Mouse (Mus musculus) midbrain, embryonic 13.5 days (tissue): Measurements from ENCODE around the gene Fbxl16. TPM values are rescaled to one million over a fixed set of nuclear protein-coding genes. Genes with fewer than 3 reads are reported as not detected.
A peak's percentile ranks its signal among the peaks of the same experiment; 100 is the strongest.

Source experiments
- ATAC-seq: fragments of 200-750 bp; cut with Nextera tagmentation; 2 replicates; pipeline ENCODE4 v1.8.0; 2017; ENCODE audit warnings: mild to moderate bottlenecking, moderate TSS enrichment, moderate library complexity
- H3K27ac ChIP-seq: fragments of 300-500 bp; sonication (generic); 2 replicates; pipeline ENCODE4 v1.5.1; 2015; ENCODE audit warnings: inconsistent platforms, mild to moderate bottlenecking, moderate library complexity
- H3K27me3 ChIP-seq: fragments of 300-500 bp; sonication (generic); 2 replicates; pipeline ENCODE4 v1.6.1; 2015; ENCODE audit warnings: mild to moderate bottlenecking, inconsistent platforms
- H3K36me3 ChIP-seq: fragments of 300-500 bp; sonication (generic); 2 replicates; pipeline ENCODE4 v1.6.1; 2015; ENCODE audit warnings: mild to moderate bottlenecking, inconsistent platforms
- H3K4me1 ChIP-seq: fragments of 300-500 bp; sonication (generic); replicated peaks from 2 replicates; pipeline ENCODE4 v1.6.1; 2015; ENCODE audit warnings: inconsistent platforms
- H3K4me2 ChIP-seq: fragments of 300-500 bp; sonication (generic); replicated peaks from 2 replicates; pipeline ENCODE4 v1.6.1; 2015; ENCODE audit warnings: moderate library complexity, mild to moderate bottlenecking, inconsistent platforms
- H3K4me3 ChIP-seq: fragments of 300-500 bp; sonication (generic); replicated peaks from 2 replicates; pipeline ENCODE4 v1.5.1; 2015; ENCODE audit warnings: mild to moderate bottlenecking, inconsistent platforms
- H3K9ac ChIP-seq: fragments of 300-500 bp; sonication (generic); replicated peaks from 2 replicates; pipeline ENCODE4 v1.6.1; 2015; ENCODE audit warnings: mild to moderate bottlenecking, inconsistent platforms
- H3K9me3 ChIP-seq: fragments of 300-500 bp; sonication (generic); 2 replicates; pipeline ENCODE4 v1.6.1; 2016; ENCODE audit warnings: mild to moderate bottlenecking, inconsistent platforms
- WGBS: fragments of 180-500 bp; shearing (Covaris S2); methylation state at CpG from one replicate; pipeline ENCODE4 v1.1.7; 2015; 5-methylcytosine and 5-hydroxymethylcytosine counted together
- polyA plus RNA-seq: library from polyadenylated mRNA; unstranded; fragments of >200 nt; fragmentation: Nextera tagmentation; extraction: Ambion mirVana; gene quantifications from 2 replicates; pipeline ENCODE4 v1.2.1, GENCODE M21; 2015

The Fbxl16 gene
- polyA plus RNA-seq, 1 experiment from 2014 or later = 35.2 TPM

DNA sequence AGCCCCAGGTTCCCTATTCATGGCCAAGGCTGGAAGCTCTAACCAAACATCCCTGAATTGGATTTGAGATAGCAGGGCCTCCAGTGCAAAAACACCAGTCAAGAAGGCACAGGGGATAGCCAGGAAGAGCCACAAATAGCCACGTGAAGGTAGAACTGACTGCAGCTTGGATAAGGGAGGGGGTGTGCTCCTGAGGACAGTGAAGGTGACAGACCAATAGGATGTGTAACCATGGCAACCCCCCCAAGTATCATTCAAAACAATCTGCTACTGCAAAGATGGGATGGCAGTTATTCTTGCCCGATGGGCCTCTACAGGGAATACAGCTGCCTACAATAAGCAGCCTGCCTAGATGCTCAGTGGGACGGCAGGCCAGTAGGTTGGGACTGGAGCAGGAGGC is 28.6 kb downstream of the Fbxl16 start:
- peaks cover 52% of the 10 kb centered on the region for H3K4me1 ChIP-seq
- peak overlapping the region; percentile 78; the same call in 1 of the 2 replicates for H3K9ac ChIP-seq
- H3K9me3 ChIP-seq = no peaks in the 10 kb centered on the region
- 16% methylated on average over 3 of the region's 3 CpGs for WGBS
- peak overlapping the region; percentile 44; the same call in 1 of the 2 replicates for H3K4me3 ChIP-seq
- no peak for ATAC-seq
- H3K36me3 ChIP-seq = peaks cover 55% of the 10 kb centered on the region
- H3K27ac ChIP-seq = peak overlapping the region; percentile 80
- H3K4me2 ChIP-seq = peak overlapping the region; percentile 98
- H3K27me3 ChIP-seq = no peaks in the 10 kb centered on the region

DNA sequence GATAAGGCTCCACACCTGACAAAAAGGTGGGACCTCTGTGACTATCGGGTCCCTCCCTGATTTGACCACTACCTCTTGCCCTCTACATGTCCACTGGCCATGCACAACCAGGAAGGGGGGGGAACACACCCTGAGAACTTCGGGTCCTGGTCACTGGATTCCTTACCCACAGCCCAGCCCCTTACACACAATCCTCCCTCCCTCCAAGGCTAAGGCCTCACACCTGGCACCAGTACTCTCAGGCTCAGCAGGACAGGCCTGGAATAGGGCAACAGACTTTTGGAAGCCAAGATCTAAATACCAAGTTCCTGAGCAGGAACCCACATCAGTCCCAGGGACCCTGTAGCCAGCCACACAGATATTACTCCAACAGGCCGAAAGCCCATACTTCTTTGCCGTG is 30.0 kb downstream of the Fbxl16 start:
- Histone ChIP-seq H3K4me1 (peaks cover 57% of the 10 kb centered on the region), H3K9ac (no peak overlapping the region), H3K4me3 (no peak overlapping the region), H3K27ac (no peak overlapping the region), H3K4me2 (no peak overlapping the region), H3K9me3 (no peaks in the 10 kb centered on the region), H3K27me3 (no peaks in the 10 kb centered on the region), H3K36me3 (peaks cover 55% of the 10 kb centered on the region)
- WGBS = 91% methylated on average over 4 of the region's 4 CpGs
- ATAC-seq = no peak

DNA sequence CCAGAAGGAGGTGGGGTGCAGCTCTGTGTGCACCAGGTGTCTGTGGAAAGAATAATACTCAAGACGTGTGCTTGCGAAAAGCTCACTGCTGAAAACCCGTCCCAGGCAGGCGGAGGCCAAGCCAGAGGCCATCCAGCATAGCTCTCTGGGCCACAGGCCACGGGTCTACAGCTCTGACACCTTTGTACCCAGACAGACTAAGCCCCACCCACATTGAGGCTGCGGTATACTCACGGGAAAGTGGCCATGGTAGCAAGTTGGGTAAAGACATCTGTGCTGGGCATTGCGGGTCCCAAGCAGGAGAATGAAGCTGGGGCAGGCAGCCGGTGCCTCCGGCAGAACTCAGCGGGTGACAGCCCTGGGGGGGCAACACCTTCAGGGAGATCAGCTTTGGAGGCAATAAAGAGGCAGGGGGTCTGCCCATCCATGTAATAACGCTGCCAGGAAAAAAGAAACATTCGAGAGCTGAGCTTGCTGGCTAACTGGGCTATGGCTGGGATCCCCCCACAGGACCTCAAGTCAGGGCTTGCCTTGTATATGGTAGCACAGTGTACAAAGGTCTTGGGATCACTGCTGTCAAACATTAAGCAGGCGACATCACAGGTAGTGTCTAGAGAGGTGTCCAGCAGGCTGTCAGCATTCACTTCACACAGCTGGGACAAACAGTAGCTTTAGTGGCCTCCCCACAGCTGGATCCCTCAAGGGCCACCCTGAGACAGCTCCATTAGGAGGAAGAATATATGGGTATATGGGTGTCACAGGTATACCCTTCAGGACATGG is 30.8 kb downstream of the Fbxl16 start:
- ATAC-seq = no peak
- no peak overlapping the region for H3K27ac ChIP-seq
- H3K9me3 ChIP-seq = no peaks in the 10 kb centered on the region
- 87% methylated on average over 14 of the region's 14 CpGs for WGBS
- no peak overlapping the region for H3K9ac ChIP-seq
- H3K36me3 ChIP-seq = peaks cover 55% of the 10 kb centered on the region
- H3K4me2 ChIP-seq = no peak overlapping the region
- H3K27me3 ChIP-seq = no peaks in the 10 kb centered on the region
- no peak overlapping the region for H3K4me3 ChIP-seq
- H3K4me1 ChIP-seq = peaks cover 53% of the 10 kb centered on the region

DNA sequence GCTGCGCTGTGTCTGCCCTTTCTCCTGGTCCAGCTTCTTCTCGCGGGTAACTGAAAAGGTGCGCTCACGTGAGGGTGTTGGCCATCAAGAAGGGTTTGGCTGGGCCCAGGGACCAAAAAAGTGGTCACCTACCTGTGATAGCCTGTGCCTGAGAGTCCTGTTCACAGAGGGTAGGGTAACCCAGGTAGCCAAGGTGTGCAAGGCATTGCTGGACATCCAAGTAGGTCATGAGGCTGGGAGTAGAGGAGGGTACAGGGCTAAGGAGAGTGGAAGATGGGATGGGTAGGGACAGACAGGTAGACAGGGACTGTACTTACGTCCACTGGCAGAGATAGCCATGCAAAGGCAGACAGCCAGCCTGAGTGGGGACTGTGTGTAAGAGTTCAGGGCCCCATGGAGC is 31.6 kb downstream of the Fbxl16 start:
- WGBS = 97% methylated on average over 6 of the region's 6 CpGs
- no peaks in the 10 kb centered on the region for H3K9me3 ChIP-seq
- no peaks in the 10 kb centered on the region for H3K27me3 ChIP-seq
- peaks cover 48% of the 10 kb centered on the region for H3K36me3 ChIP-seq
- H3K27ac ChIP-seq = no peak overlapping the region
- no peak overlapping the region for H3K9ac ChIP-seq
- ATAC-seq = no peak
- H3K4me3 ChIP-seq = no peak overlapping the region
- peaks cover 50% of the 10 kb centered on the region for H3K4me1 ChIP-seq
- no peak overlapping the region for H3K4me2 ChIP-seq

DNA sequence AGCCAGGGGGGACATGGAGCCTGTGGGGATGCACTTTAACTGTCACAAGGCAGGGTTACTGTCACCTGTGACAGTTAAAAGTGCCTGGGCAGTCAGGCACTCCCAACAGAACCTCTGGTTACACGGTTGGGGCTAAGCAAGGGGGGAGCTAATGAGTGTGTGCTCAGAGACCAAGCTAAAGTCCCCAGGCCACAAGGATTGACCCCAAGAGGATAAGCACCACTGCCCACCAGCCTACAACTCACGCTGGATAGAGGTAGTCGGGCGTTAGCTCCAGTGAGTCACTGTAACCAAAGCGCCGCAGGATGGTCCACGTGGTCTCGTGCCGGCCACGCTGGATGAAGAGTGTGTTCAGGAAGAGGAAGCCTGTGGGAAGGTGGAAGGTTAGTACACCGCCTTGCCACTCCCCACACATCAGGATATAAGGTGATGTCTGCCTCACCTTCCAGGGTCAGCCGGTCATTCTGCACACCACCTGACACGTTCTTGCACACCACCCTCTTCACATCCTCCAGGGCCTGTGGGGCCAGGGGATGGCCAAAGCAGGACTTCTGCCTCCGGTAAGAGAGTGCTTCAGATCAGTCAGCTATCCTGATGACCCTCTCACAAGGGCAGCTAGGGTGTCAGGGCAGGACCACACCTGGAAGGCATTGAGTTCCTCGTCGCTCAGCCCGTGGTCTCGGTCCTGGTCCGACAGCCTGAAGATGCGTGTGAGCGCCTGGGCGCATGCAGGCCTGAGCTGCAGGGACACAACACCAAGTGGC is 32.4 kb downstream of the Fbxl16 start, which contains the start of gene Gm20683:
TSS of gene Gm20683 (minus strand) at position 647 of the 764 bp plus-strand sequence.
- Histone ChIP-seq H3K9ac (no peak within 1 kb of the TSS), H3K4me3 (no peak within 1 kb of the TSS), H3K36me3 (peaks cover 54% of the 10 kb centered on the region), H3K4me1 (peaks cover 42% of the 10 kb centered on the region), H3K4me2 (no peak within 1 kb of the TSS), H3K27me3 (no peaks in the 10 kb centered on the region), H3K9me3 (no peaks in the 10 kb centered on the region), H3K27ac (no peak within 1 kb of the TSS)
- 95% methylated on average over 22 of the region's 22 CpGs for WGBS
- ATAC-seq = no peak

DNA sequence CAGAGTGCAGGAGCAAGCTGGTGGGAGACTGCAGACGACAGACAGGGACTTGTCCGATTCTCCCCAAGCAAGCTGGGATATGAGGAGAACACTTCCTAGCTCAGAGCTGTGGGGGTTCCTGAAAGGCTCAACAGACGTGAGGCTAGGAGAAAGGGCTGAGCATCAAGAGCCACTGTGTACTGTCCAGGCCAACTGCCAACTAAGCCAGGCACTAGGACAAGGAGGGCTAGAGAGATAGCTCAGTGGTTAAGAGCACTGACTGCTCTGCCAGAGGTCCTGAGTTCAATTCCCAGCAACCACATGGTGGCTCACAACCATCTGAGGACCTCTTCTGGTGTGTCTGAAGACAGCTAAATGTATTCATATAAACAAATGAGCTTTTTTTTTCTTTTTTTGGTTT is 33.6 kb downstream of the Fbxl16 start:
- Histone ChIP-seq H3K4me2 (no peak overlapping the region), H3K9ac (no peak overlapping the region), H3K9me3 (no peaks in the 10 kb centered on the region), H3K27me3 (no peaks in the 10 kb centered on the region), H3K27ac (no peak overlapping the region), H3K4me1 (peaks cover 30% of the 10 kb centered on the region), H3K4me3 (no peak overlapping the region), H3K36me3 (peaks cover 60% of the 10 kb centered on the region)
- ATAC-seq = no peak
- WGBS = 73% methylated on average over 3 of the region's 3 CpGs

DNA sequence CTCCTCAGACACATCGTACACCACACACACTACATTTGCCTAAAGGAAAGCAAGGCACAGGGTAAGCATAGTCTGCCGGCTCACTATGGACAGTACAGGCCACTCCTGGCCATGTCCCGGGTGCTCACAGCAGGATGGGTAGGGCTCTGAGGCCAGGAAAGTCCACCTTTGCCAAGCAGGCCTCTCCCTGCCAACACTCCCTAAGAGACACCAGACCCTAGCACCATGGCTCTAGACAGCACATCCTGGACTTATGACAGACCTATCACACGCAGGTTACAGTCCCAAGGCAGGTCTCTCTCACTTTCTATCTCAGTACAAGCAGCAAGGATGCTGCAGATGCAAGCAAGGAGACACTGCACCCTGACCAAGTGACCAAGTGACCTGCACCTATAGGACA is 34.2 kb downstream of the Fbxl16 start:
- Histone ChIP-seq H3K9ac (peak overlapping the region; percentile 86), H3K27me3 (no peaks in the 10 kb centered on the region), H3K4me1 (peaks cover 24% of the 10 kb centered on the region), H3K27ac (no peak overlapping the region), H3K9me3 (no peaks in the 10 kb centered on the region), H3K4me2 (peak overlapping the region; percentile 90), H3K36me3 (peaks cover 61% of the 10 kb centered on the region), H3K4me3 (peak overlapping the region; percentile 92)
- 96% methylated on average over 4 of the region's 4 CpGs for WGBS
- ATAC-seq = no peak

DNA sequence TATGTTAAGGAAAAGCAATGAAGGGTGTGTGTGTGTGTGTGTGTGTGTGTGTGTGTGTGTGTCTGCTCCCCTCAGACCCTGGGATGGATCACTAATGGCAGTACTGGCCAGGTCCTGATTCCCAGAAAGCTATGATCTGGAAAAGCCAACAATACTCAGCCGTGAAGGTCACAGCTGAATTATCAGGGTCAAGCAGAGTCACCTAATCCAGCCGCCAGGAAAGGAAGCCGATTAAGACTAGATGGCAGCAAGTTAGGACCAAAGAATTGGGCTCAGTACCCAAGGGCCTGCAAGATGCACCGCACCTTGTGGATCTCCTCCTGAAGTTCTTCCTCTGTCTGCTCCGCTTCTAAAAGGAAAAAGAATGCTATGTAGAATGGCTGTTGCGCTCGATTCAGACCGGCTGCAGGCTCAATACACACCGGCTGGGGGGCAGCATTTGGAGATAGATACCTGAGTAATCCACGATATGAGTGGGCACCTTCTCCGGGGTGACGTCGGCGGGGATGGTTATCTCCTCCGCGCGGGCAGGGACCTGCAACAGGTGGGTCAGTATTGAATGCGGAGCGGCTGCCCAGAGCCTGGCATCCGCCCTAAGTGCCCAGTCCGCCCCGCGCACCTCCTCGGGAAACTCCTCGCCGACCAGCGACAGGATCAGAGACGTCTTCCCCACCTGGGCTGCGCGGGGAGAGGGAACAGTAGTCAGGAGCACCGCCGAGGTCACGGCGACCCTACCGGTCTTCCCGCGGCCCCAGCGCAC is 34.9 kb downstream of the Fbxl16 start:
- WGBS = 2% methylated on average over 38 of the region's 38 CpGs
- Histone ChIP-seq H3K9ac (peak overlapping the region; percentile 86), H3K4me1 (peaks cover 20% of the 10 kb centered on the region), H3K9me3 (no peaks in the 10 kb centered on the region), H3K27ac (peak overlapping the region; percentile 52; the same call in 1 of the 2 replicates), H3K27me3 (no peaks in the 10 kb centered on the region), H3K4me2 (peak overlapping the region; percentile 90), H3K36me3 (peaks cover 63% of the 10 kb centered on the region), H3K4me3 (peak overlapping the region; percentile 92)
- peak; percentile 53 for ATAC-seq

DNA sequence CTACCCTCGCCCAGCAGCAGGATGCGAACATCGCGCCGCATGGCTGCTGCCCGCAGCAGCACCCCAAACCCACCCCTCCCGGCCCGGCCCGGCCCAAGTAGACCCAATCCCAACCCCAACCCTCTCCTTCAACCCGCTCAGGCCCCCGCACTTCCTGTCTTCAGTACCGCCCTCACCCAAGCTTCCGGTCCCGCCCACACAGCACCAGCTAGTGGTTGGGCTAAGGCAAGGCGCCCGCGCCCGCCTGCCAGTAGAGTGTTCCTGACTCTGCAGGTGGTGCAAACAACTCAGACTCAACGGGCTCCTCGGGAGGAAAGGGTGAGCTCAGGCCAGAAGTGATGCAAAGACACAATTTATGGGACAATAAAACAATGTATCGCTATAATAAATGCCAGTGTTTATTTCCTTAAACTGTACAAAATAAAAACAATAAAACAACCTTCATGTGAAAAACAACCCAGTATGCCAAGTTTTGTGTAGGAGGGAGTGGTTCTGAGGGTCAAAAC is 35.6 kb downstream of the Fbxl16 start, which contains the start of gene Rhot2:
TSS of gene Rhot2 (minus strand) at position 456 of the 506 bp plus-strand sequence.
- no peaks in the 10 kb centered on the region for H3K9me3 ChIP-seq
- H3K9ac ChIP-seq = peak within 1 kb of the TSS; percentile 86
- H3K4me2 ChIP-seq = peak within 1 kb of the TSS; percentile 90
- peak within 1 kb of the TSS; percentile 52 for H3K27ac ChIP-seq
- no peaks in the 10 kb centered on the region for H3K27me3 ChIP-seq
- peak; percentile 96 for ATAC-seq
- peak within 1 kb of the TSS; percentile 92 for H3K4me3 ChIP-seq
- H3K36me3 ChIP-seq = peaks cover 63% of the 10 kb centered on the region
- WGBS = under 1% methylated on average over 21 of the region's 21 CpGs
- H3K4me1 ChIP-seq = peaks cover 20% of the 10 kb centered on the region

DNA sequence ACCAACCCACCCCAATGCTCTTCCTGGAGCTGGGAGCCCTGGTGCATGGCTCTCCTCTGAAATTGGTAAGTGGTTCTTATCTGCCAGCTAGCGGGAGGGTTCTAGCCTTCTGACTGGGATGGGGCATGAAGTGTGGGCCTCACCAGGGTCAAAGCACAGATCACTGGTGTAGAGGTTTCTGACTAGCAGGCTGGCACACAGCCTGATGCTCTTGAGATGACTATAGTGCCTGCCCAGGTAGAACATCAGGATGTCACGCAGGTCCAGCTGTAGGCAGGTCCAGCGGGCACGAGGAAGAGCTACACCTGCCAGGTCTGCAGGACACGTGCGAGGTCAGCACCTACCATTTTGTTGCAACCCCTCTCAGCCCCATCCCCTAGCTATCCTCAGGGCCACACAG is 51.3 kb downstream of the Fbxl16 start:
- Histone ChIP-seq H3K27ac (no peak overlapping the region), H3K9ac (peak overlapping the region; percentile 88; the same call in 1 of the 2 replicates), H3K36me3 (no peaks in the 10 kb centered on the region), H3K4me3 (peak overlapping the region; percentile 69; the same call in 1 of the 2 replicates), H3K27me3 (no peaks in the 10 kb centered on the region), H3K4me2 (peak overlapping the region; percentile 90), H3K9me3 (no peaks in the 10 kb centered on the region), H3K4me1 (peaks cover 26% of the 10 kb centered on the region)
- ATAC-seq = no peak
- 95% methylated on average over 6 of the region's 6 CpGs for WGBS

DNA sequence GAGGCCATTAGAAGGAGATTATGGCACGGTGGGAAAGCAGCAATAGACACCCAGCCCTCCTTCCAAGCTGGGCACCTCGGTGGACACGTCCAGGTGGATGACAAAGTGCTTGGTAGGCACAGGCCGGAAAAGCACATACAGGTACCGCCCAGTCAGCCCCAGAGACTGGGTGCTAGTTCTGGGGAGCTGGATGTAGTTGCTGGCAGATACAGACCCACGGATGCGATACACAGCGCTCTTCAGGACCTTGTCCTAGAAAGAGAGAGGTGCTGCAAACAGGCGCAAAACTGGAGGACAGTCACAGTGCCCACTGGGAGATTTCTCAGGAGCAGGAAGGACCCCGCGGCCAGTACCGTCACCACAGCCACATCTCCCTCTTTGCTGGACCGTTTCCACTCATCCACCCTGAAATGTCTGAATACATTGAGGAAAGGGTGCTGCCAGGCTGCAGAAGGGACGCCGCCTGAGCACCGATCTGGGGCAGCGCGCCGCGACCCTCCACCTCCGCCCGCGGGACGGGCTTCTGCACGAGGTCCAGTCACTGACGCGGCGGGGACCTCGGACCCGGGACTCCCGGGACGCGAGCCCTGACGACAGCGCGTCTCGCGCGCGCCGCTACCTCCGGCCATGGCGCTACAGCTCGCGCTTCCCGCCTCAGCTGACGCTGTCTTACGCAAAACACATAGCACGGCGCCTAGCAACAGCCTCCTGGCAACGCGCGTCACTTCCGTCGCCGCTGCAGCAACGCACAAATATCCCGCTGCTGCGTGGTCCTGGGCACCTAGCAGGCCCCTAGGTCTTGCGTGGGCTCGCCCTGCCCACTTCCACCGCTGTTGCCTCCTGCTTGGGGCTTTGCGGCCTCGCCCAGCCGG is 52.2 kb downstream of the Fbxl16 start, which contains the start of gene Wdr90:
TSS of gene Wdr90 (minus strand) at position 670 of the 872 bp plus-strand sequence.
- Histone ChIP-seq H3K4me1 (peaks cover 26% of the 10 kb centered on the region), H3K9ac (peak within 1 kb of the TSS; percentile 88), H3K4me2 (peak within 1 kb of the TSS; percentile 90), H3K9me3 (no peaks in the 10 kb centered on the region), H3K27me3 (no peaks in the 10 kb centered on the region), H3K4me3 (peak within 1 kb of the TSS; percentile 69), H3K36me3 (no peaks in the 10 kb centered on the region), H3K27ac (peak within 1 kb of the TSS; percentile 88)
- ATAC-seq = peak; percentile 98
- WGBS = 3% methylated on average over 65 of the region's 65 CpGs
